Mouse (Mus musculus) lung, postnatal 0 days (tissue): Measurements from ENCODE around the gene Tcp10a.
"Not testable (repeated sequence)": the region's sequence is repeated elsewhere in the genome, so short reads cannot be mapped to it uniquely, and the experiment has no call there.

ENCODE experiments used
- CTCF ChIP-seq: IDR thresholded peaks from 2 replicates; pipeline ENCODE4 v1.5.1; 2016; ENCODE audit warnings: antibody characterized with exemption, mild to moderate bottlenecking
- EP300 ChIP-seq: IDR thresholded peaks from 2 replicates; pipeline ENCODE4 v1.6.1; 2016; ENCODE audit warnings: antibody characterized with exemption, mild to moderate bottlenecking, control low read depth

DNA sequence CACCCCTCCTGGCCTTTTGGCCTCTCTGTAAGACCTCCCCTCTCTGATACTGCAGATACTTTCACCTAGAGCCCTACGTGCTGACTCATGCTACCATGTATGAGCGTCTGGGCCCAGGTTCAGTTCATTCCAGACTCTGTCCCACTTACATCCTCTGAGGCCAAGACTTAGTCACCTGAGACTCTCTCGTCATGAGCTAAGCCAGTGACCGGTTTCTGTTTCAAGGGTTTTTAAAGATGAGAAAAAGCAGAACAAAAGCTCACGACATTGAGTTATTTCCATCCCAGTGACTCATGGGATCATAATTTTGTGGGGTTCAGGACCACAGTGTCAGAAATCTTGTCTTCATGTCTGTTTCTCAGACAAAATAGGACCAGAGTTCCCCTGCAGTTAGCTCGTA lies 4.7 kb upstream of the Tcp10a start:
- not testable (repeated sequence) for TF ChIP-seq EP300, CTCF
